In the genomic region with DNA sequence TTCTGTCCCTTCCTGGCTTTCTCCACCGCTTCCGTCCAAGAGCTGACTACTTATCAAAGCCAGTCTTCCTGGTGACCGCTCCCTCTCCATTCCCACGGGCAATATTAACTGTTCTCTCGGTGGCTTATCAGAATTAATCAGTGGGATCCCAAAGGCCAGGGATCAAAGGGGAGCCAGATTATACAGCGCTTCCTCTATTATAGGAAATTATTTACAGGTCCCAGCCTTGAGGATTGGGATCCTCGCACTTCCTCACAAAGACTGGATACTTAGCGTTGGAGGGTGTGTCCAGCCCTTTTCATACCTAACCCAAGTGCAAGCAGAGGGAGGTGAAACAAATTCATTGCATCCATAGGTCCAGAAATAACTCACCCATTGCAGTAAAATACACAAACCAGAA, we compare ENCODE assay signal across 18 mouse cellular contexts. TPM values are rescaled to one million over a fixed set of nuclear protein-coding genes. Genes with fewer than 3 reads are reported as not detected.
"Had no signal": no experiment of that assay in that cellular context is flagged by ENCODE, and none has a peak within 500 bp of the region (broad histone marks: within the 10 kb centered on the region; RNA-seq: fewer than 3 reads in every experiment).

No protein-coding gene starts in this region.

- H3K9me3 ChIP-seq: midbrain, embryonic 12.5 days; midbrain, embryonic 15.5 days; neural tube, embryonic 12.5 days had no signal

- H3K27me3 ChIP-seq: megakaryocyte, embryonic 14.5 days; midbrain, embryonic 12.5 days; midbrain, embryonic 15.5 days; neural tube, embryonic 12.5 days had no signal

- DNase-seq: lung, adult 18-20 months; lung, embryonic 14.5 days; lung, postnatal 14 days; lung, postnatal 36 days; right cerebral cortex, postnatal 14 days; spleen, adult 18-20 months; thymus, adult 18-20 months; thymus, postnatal 14 days; thymus, postnatal 36 days had no signal

- H3K4me2 ChIP-seq: lung, embryonic 14.5 days; midbrain, embryonic 12.5 days; midbrain, embryonic 15.5 days; neural tube, embryonic 12.5 days had no signal

- H3K36me3 ChIP-seq: midbrain, embryonic 12.5 days; midbrain, embryonic 15.5 days had no signal

- H3K4me1 ChIP-seq: midbrain, embryonic 12.5 days; midbrain, embryonic 15.5 days; neural tube, embryonic 12.5 days had no signal

- H3K9ac ChIP-seq: liver, embryonic 14.5 days; lung, embryonic 14.5 days; midbrain, embryonic 12.5 days; midbrain, embryonic 15.5 days; neural tube, embryonic 12.5 days had no signal

- H3K4me3 ChIP-seq: megakaryocyte, embryonic 14.5 days; midbrain, embryonic 12.5 days; midbrain, embryonic 15.5 days; neural tube, embryonic 12.5 days had no signal

- ATAC-seq: midbrain, embryonic 15.5 days had no signal

- H3K27ac ChIP-seq: liver, embryonic 14.5 days; macrophage; midbrain, embryonic 12.5 days; midbrain, embryonic 15.5 days; neural tube, embryonic 12.5 days had no signal

RNA-seq across cellular contexts. Expression of a gene that starts 3.5 kb away (rescaled TPM):
- polyA plus RNA-seq: lung, embryonic 14.5 days; lung, embryonic 16.5 days; macrophage; midbrain, embryonic 12.5 days; neural tube, embryonic 12.5 days; neural tube, embryonic 14.5 days; thymus, postnatal 0 days had no signal
